Mouse (Mus musculus) fat pad, adult 2 months (tissue): Measurements from ENCODE around the gene D130043K22Rik.

Source experiments
- DNase-seq: peaks from one replicate; pipeline ENCODE4 v3.0.0-alpha.2; 2011; ENCODE audit warnings: low read depth, low spot score; ENCODE audit errors: extremely low read depth

Gene D130043K22Rik

DNA sequence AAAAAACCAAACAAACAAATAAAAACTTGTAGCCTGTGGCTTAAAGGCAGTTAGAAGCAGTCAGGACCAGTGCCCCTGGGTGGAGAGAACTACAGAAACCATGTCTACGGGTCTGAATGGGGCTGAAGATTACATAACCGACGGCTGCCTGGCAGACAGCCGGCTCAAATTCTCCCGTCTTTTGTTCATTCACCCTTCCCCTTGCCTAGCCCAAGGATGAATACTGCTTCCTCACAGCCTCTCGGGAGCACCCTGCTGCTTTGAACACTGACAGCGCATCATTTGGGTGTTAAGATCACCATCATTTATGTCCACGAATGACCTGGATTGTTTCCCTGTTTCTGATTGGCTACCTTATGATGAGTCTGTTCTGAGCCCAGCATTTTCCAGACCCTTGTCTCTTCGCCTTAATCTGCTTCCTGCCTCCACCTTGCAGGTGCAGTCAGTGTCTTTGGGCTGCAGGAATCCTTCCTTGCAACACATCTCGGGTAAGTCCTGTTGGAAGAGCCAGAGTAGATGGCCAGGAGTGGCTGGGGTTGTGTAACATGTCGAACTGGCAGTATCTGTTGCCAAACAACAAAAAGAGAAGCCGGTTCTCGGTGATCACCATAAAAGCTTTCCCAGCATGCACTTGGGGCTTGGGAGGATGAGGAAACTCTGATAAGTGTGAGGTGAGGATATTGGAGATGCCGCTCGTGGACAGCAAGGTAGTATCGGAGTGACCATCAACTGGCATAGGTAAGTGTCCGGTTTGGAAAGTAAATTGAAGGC is 97.8 kb downstream of the D130043K22Rik start, which contains the start of gene Gpld1:
Gene Gpld1 (plus strand): TSS at position 641 of the 771 bp plus-strand sequence.
- peak; percentile 70 for DNase-seq

DNA sequence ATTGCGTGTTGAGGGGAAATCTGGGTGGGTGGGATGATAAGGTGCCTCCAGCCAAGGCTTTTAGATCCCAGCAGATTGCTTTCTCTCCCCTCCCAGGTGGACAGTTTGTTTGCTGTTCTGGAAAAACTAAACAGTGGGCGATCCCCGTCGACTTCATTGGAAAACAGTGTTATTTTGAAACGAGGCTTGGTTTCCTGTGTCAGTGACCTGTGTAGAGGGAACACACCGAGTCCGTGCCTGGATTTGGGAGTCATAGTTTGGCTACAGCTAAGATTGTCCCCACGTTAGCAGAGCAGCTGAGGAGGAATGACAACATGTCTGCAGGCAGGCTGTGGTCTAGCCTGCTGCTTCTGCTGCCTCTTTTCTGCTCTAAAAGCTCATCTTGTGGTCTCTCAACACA is 98.4 kb downstream of the D130043K22Rik start:
- DNase-seq: no peak

DNA sequence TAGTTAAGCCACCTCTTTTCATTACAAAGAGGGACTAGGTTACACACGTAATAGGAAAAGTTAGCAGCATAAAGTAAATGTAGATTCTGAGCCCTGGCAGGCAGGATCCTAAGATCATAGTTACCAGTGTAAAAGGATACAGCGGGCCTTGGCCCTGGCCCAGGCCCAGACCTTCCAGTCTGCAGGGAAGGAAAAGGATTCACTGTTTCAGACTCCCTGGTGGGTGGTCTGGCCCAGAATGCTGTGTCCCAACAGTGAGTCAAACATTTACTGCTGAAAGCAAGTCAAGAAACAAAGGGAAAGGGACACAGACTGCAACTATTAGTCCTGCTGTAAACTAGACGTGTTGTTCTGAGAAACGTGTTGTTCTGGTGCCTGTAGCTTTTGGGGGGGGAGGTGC is 100.6 kb downstream of the D130043K22Rik start:
- no peak for DNase-seq

DNA sequence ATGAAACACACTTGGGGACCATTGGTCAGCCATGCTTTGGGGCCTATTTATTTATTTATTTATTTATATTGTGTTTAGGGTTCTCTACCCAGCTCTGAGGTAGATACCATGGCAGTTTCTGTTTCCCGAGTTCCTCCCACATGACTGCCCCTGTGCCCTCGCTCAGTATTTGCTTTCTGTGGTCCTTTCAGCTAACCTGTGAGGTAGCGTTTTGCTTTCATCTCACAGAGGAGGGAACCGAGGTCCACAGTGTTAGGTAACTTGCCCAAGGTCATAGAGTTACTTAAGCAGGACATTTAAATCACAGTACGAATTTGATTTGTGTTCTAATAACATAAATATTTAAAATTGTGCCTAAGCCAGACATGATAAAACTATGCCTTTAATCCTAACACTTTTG is 102.2 kb downstream of the D130043K22Rik start:
- DNase-seq: no peak

DNA sequence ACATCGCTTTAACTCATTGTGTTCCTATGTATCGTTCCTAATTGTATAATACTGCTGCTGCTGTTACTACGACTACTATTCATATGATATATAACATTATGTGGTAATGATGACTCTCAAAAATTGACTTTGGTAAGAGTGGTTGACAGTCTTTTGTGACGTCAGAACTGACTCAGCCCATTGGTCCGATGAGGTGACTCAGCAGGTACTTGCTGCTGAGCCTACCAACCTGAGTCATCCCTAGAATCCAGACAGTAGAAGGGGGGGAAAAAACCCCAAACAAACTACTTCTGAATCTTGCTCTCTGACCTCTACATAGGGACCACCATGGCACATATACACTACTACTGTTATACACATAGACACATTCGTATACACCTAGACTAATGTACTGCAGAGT is 103.9 kb downstream of the D130043K22Rik start:
- no peak for DNase-seq
